Comparison of ENCODE assay signal across 31 mouse cellular contexts in genomic region chr3:147387077-147387476, GRCm38 (mm10).
"Had no signal": no experiment of that assay in that cellular context is flagged by ENCODE, and none has a peak within 500 bp of the region (broad histone marks: within the 10 kb centered on the region; RNA-seq: fewer than 3 reads in every experiment).

No protein-coding gene starts in this region.

- H3K36me3 ChIP-seq: heart, embryonic 12.5 days; heart, embryonic 13.5 days; heart, embryonic 15.5 days; hindbrain, embryonic 10.5 days; hindbrain, embryonic 12.5 days; hindbrain, embryonic 13.5 days; hindbrain, embryonic 15.5 days; intestine, embryonic 15.5 days; kidney, embryonic 15.5 days had no signal

- DNase-seq: heart, postnatal 10 days; heart, postnatal 14 days; heart, postnatal 36 days; heart, postnatal 4 days; kidney, adult 11 months; kidney, adult 18-20 months; kidney, adult 2 months; kidney, adult 8-10 months; kidney, adult 9 months; kidney, postnatal 10 days; kidney, postnatal 14 days; kidney, postnatal 25 days; kidney, postnatal 36 days; kidney, postnatal 4 days; layer of hippocampus, adult 9-11 months; layer of hippocampus, postnatal 36 days had no signal

- H3K9me3 ChIP-seq: heart, embryonic 12.5 days; heart, embryonic 13.5 days; heart, embryonic 15.5 days; hindbrain, embryonic 10.5 days; hindbrain, embryonic 12.5 days; hindbrain, embryonic 13.5 days; hindbrain, embryonic 15.5 days; intestine, embryonic 15.5 days; kidney, embryonic 15.5 days had no signal

- H3K4me2 ChIP-seq: heart, embryonic 11.5 days; heart, embryonic 12.5 days; heart, embryonic 13.5 days; heart, embryonic 15.5 days; hindbrain, embryonic 12.5 days; hindbrain, embryonic 13.5 days; hindbrain, embryonic 14.5 days; hindbrain, embryonic 15.5 days; intestine, embryonic 15.5 days; kidney, embryonic 15.5 days had no signal

- H3K4me3 ChIP-seq: heart, embryonic 12.5 days; heart, embryonic 13.5 days; heart, embryonic 15.5 days; hindbrain, embryonic 10.5 days; hindbrain, embryonic 12.5 days; hindbrain, embryonic 13.5 days; hindbrain, embryonic 15.5 days; intestine, embryonic 15.5 days; kidney, embryonic 15.5 days; layer of hippocampus, adult 2 months; left cerebral cortex, adult 2 months had no signal

- H3K9ac ChIP-seq: heart, embryonic 12.5 days; heart, embryonic 13.5 days; heart, embryonic 15.5 days; hindbrain, embryonic 12.5 days; hindbrain, embryonic 13.5 days; hindbrain, embryonic 14.5 days; hindbrain, embryonic 15.5 days; intestine, embryonic 15.5 days; kidney, embryonic 15.5 days had no signal

- H3K27me3 ChIP-seq: heart, embryonic 12.5 days; heart, embryonic 13.5 days; heart, embryonic 15.5 days; hindbrain, embryonic 12.5 days; hindbrain, embryonic 13.5 days; hindbrain, embryonic 15.5 days; intestine, embryonic 15.5 days; kidney, embryonic 15.5 days had no signal

- H3K4me1 ChIP-seq: heart, embryonic 12.5 days; heart, embryonic 13.5 days; heart, embryonic 15.5 days; hindbrain, embryonic 10.5 days; hindbrain, embryonic 12.5 days; hindbrain, embryonic 13.5 days; hindbrain, embryonic 15.5 days; intestine, embryonic 15.5 days; kidney, embryonic 15.5 days had no signal

- H3K27ac ChIP-seq: heart, embryonic 13.5 days; heart, embryonic 15.5 days; hindbrain, embryonic 10.5 days; hindbrain, embryonic 12.5 days; hindbrain, embryonic 13.5 days; hindbrain, embryonic 14.5 days; hindbrain, embryonic 15.5 days; hindbrain, postnatal 0 days; intestine, embryonic 15.5 days; kidney, embryonic 15.5 days; kidney, postnatal 0 days; layer of hippocampus, adult 2 months; left cerebral cortex, adult 2 months had no signal
